Mouse (Mus musculus) hindbrain, embryonic 15.5 days (tissue): ENCODE measurements around the gene Glipr1l1. TPM values are rescaled to one million over a fixed set of nuclear protein-coding genes. Genes with fewer than 3 reads are reported as not detected.
"Not testable (repeated sequence)": the region's sequence is repeated elsewhere in the genome, so short reads cannot be mapped to it uniquely, and the experiment has no call there.

Experiments used
- ATAC-seq: fragments of 200-750 bp; cut with Nextera tagmentation; 2 replicates; pipeline ENCODE4 v1.8.0; 2017; ENCODE audit warnings: low read depth, moderate number of reproducible peaks, moderate TSS enrichment; ENCODE audit not compliant: low FRiP score
- H3K27ac ChIP-seq: fragments of 300-500 bp; sonication (generic); replicated peaks from 2 replicates; pipeline ENCODE4 v1.5.1; 2015; ENCODE audit warnings: mild to moderate bottlenecking, inconsistent platforms
- H3K27me3 ChIP-seq: fragments of 300-500 bp; sonication (generic); 2 replicates; pipeline ENCODE4 v1.6.1; 2015; ENCODE audit warnings: control low read depth, inconsistent platforms
- H3K36me3 ChIP-seq: fragments of 300-500 bp; sonication (generic); 2 replicates; pipeline ENCODE4 v1.6.1; 2015; ENCODE audit warnings: control low read depth, inconsistent platforms
- H3K4me1 ChIP-seq: fragments of 300-500 bp; sonication (generic); replicated peaks from 2 replicates; pipeline ENCODE4 v1.6.1; 2015; ENCODE audit warnings: control low read depth, inconsistent platforms
- H3K4me2 ChIP-seq: fragments of 300-500 bp; sonication (generic); 2 replicates; pipeline ENCODE4 v1.6.1; 2015; ENCODE audit warnings: moderate library complexity, mild to moderate bottlenecking, inconsistent platforms
- H3K4me3 ChIP-seq: fragments of 300-500 bp; sonication (generic); 2 replicates; pipeline ENCODE4 v1.5.1; 2015; ENCODE audit warnings: mild to moderate bottlenecking, inconsistent platforms
- H3K9ac ChIP-seq: fragments of 300-500 bp; sonication (generic); 2 replicates; pipeline ENCODE4 v1.6.1; 2015; ENCODE audit warnings: inconsistent platforms
- H3K9me3 ChIP-seq: fragments of 300-500 bp; sonication (generic); 2 replicates; pipeline ENCODE4 v1.6.1; 2016; ENCODE audit warnings: control low read depth, inconsistent platforms
- WGBS: fragments of 180-500 bp; shearing (Covaris S2); methylation state at CpG from one replicate; pipeline ENCODE4 v1.1.7; 2015; 5-methylcytosine and 5-hydroxymethylcytosine counted together
- polyA plus RNA-seq: library from polyadenylated mRNA; unstranded; fragments of >200 nt; fragmentation: Nextera tagmentation; extraction: Ambion mirVana; gene quantifications from 2 replicates; pipeline ENCODE4 v1.2.1, GENCODE M21; 2015

Glipr1l1 gene
- 0.29 TPM in 1 of 2 replicates, not detected in the other for polyA plus RNA-seq

- ATAC-seq, result peak; percentile 96
- Histone ChIP-seq H3K36me3 (no peaks in the 10 kb centered on the region), H3K4me2 (peak within 1 kb of the TSS; percentile 38), H3K4me3 (no peak within 1 kb of the TSS), H3K27me3 (no peaks in the 10 kb centered on the region), H3K27ac (no peak within 1 kb of the TSS), H3K4me1 (0 out of 2 replicates have a peak, but pooled peaks cover 4% of the 10 kb centered on the region), H3K9ac (no peak within 1 kb of the TSS), H3K9me3 (no peaks in the 10 kb centered on the region)
- 25% methylated on average over 14 of the region's 14 CpGs for WGBS
Observed at GRCm38 (mm10) chr10:112059702-112060582, at the start of gene Glipr1l1. TSS of gene Glipr1l1 (plus strand) at chr10:112060189.

- H3K9me3 ChIP-seq, result no peaks in the 10 kb centered on the region
- H3K4me3 ChIP-seq, result no peak overlapping the region
- H3K4me1 ChIP-seq, result no peaks in the 10 kb centered on the region
- H3K27me3 ChIP-seq, result no peaks in the 10 kb centered on the region
- no peak overlapping the region for H3K9ac ChIP-seq
- no peaks in the 10 kb centered on the region for H3K36me3 ChIP-seq
- ATAC-seq, result no peak
- no peak overlapping the region for H3K4me2 ChIP-seq
- WGBS, result 77% methylated on average over 2 of the region's 2 CpGs
- H3K27ac ChIP-seq, result no peak overlapping the region
Observed at GRCm38 (mm10) chr10:112023585-112023984, 36.4 kb upstream of the Glipr1l1 start.

- WGBS, result 54% methylated on average over 3 of the region's 3 CpGs
- H3K4me3 ChIP-seq, ATAC-seq, H3K9me3 ChIP-seq, H3K27ac ChIP-seq, H3K9ac ChIP-seq, H3K4me1 ChIP-seq, H3K36me3 ChIP-seq, H3K27me3 ChIP-seq, H3K4me2 ChIP-seq: not testable (repeated sequence)
Observed at GRCm38 (mm10) chr10:112028689-112029088, 31.3 kb upstream of the Glipr1l1 start.

GRCm38 (mm10) chr10:112043523-112043922, 16.5 kb upstream of the Glipr1l1 start:
- not testable (repeated sequence) for H3K36me3 ChIP-seq, H3K27me3 ChIP-seq, H3K4me2 ChIP-seq, ATAC-seq, H3K4me1 ChIP-seq, H3K9me3 ChIP-seq, H3K9ac ChIP-seq, H3K4me3 ChIP-seq, H3K27ac ChIP-seq
- 84% methylated on average over 9 of the region's 9 CpGs for WGBS

GRCm38 (mm10) chr10:112044283-112044682, 15.7 kb upstream of the Glipr1l1 start:
- not testable (repeated sequence) for ATAC-seq, H3K4me3 ChIP-seq

GRCm38 (mm10) chr10:112051220-112051619, 8.8 kb upstream of the Glipr1l1 start:
- no peaks in the 10 kb centered on the region for H3K9me3 ChIP-seq
- H3K27ac ChIP-seq, result no peak overlapping the region
- no peak overlapping the region for H3K9ac ChIP-seq
- no peaks in the 10 kb centered on the region for H3K4me1 ChIP-seq
- H3K4me2 ChIP-seq, result no peak overlapping the region
- H3K27me3 ChIP-seq, result no peaks in the 10 kb centered on the region
- H3K36me3 ChIP-seq, result no peaks in the 10 kb centered on the region
- no peak for ATAC-seq
- H3K4me3 ChIP-seq, result no peak overlapping the region

More at GRCm38 (mm10) chr10:112044283-112044682, 15.7 kb upstream of the Glipr1l1 start:
- not testable (repeated sequence) for H3K27ac ChIP-seq, H3K9ac ChIP-seq, H3K4me1 ChIP-seq, H3K9me3 ChIP-seq, H3K27me3 ChIP-seq, H3K36me3 ChIP-seq
- peak overlapping the region; percentile 43 for H3K4me2 ChIP-seq
- 51% methylated on average over 14 of the region's 14 CpGs for WGBS

GRCm38 (mm10) chr10:112051956-112052355, 8.0 kb upstream of the Glipr1l1 start:
- H3K4me2 ChIP-seq, H3K4me1 ChIP-seq, ATAC-seq, H3K36me3 ChIP-seq, H3K27ac ChIP-seq, H3K9ac ChIP-seq, H3K4me3 ChIP-seq, H3K27me3 ChIP-seq, H3K9me3 ChIP-seq: not testable (repeated sequence)
- WGBS, result 73% methylated on average over 2 of the region's 2 CpGs

- not testable (repeated sequence) for H3K9me3 ChIP-seq, H3K27ac ChIP-seq, ATAC-seq, H3K4me2 ChIP-seq, H3K9ac ChIP-seq, H3K27me3 ChIP-seq, H3K4me3 ChIP-seq, H3K4me1 ChIP-seq, H3K36me3 ChIP-seq
- 55% methylated on average over 6 of the region's 6 CpGs for WGBS
Observed at GRCm38 (mm10) chr10:112060583-112060934, 570 bp downstream of the Glipr1l1 start.

GRCm38 (mm10) chr10:112080044-112080443, 20.1 kb downstream of the Glipr1l1 start:
- H3K9ac ChIP-seq, result no peak overlapping the region
- H3K36me3 ChIP-seq, result no peaks in the 10 kb centered on the region
- no peaks in the 10 kb centered on the region for H3K9me3 ChIP-seq
- no peak for ATAC-seq
- WGBS, result 63% methylated on average over 2 of the region's 2 CpGs
- no peak overlapping the region for H3K4me2 ChIP-seq
- no peaks in the 10 kb centered on the region for H3K27me3 ChIP-seq
- H3K27ac ChIP-seq, result no peak overlapping the region
- no peak overlapping the region for H3K4me3 ChIP-seq
- H3K4me1 ChIP-seq, result no peaks in the 10 kb centered on the region

GRCm38 (mm10) chr10:112083157-112083556, 23.2 kb downstream of the Glipr1l1 start, which contains the start of gene Glipr1l2:
TSS of gene Glipr1l2 (plus strand) at chr10:112083354.
- Histone ChIP-seq H3K27me3 (no peaks in the 10 kb centered on the region), H3K4me1 (no peaks in the 10 kb centered on the region), H3K27ac (no peak within 1 kb of the TSS), H3K4me3 (no peak within 1 kb of the TSS), H3K9me3 (no peaks in the 10 kb centered on the region), H3K9ac (no peak within 1 kb of the TSS), H3K4me2 (no peak within 1 kb of the TSS), H3K36me3 (no peaks in the 10 kb centered on the region)
- 96% methylated on average over 14 of the region's 14 CpGs for WGBS
- no peak for ATAC-seq

- 5% methylated on average over 5 of the region's 5 CpGs for WGBS
Observed at GRCm38 (mm10) chr10:112105785-112106184, 45.8 kb downstream of the Glipr1l1 start.

GRCm38 (mm10) chr10:112110401-112110800, 50.4 kb downstream of the Glipr1l1 start:
- H3K4me1 ChIP-seq, result no peaks in the 10 kb centered on the region
- H3K27ac ChIP-seq, result no peak overlapping the region
- ATAC-seq, result no peak
- 93% methylated on average over 7 of the region's 7 CpGs for WGBS
- H3K27me3 ChIP-seq, result no peaks in the 10 kb centered on the region
- no peak overlapping the region for H3K4me3 ChIP-seq
- H3K4me2 ChIP-seq, result no peak overlapping the region
- no peaks in the 10 kb centered on the region for H3K36me3 ChIP-seq
- H3K9ac ChIP-seq, result no peak overlapping the region
- no peaks in the 10 kb centered on the region for H3K9me3 ChIP-seq

More at GRCm38 (mm10) chr10:112105785-112106184, 45.8 kb downstream of the Glipr1l1 start:
- H3K9ac ChIP-seq, H3K9me3 ChIP-seq, ATAC-seq, H3K4me3 ChIP-seq, H3K36me3 ChIP-seq, H3K4me1 ChIP-seq, H3K4me2 ChIP-seq, H3K27me3 ChIP-seq, H3K27ac ChIP-seq: not testable (repeated sequence)
